In genomic region chr6:91092216-91092899, GRCm38 (mm10) we compare ENCODE assay signal across 22 mouse cellular contexts. TPM values are rescaled to one million over a fixed set of nuclear protein-coding genes. Genes with fewer than 3 reads are reported as not detected.
DNase-seq lines count a peak whose midpoint lies in the region; ATAC-seq and TF ChIP-seq lines count a peak whose summit lies in the region.
"Had no signal": no experiment of that assay in that cellular context is flagged by ENCODE, and none has a peak within 500 bp of the region (broad histone marks: within the 10 kb centered on the region; RNA-seq: fewer than 3 reads in every experiment).

No protein-coding gene starts in this region.

- H3K9me3 ChIP-seq in intestine, postnatal 0 days (ENCODE audit: control insufficient read depth), result no peaks in the 10 kb centered on the region
- H3K9me3 ChIP-seq in intestine, embryonic 16.5 days (ENCODE audit: control insufficient read depth, low read length), result no peaks in the 10 kb centered on the region
- H3K9me3 ChIP-seq in limb, embryonic 15.5 days, result no peaks in the 10 kb centered on the region
- H3K9me3 ChIP-seq: embryonic facial prominence, embryonic 15.5 days; midbrain, embryonic 15.5 days; neural tube, embryonic 15.5 days had no signal

- H3K27me3 ChIP-seq in intestine, postnatal 0 days (replicated peaks; ENCODE audit: control insufficient read depth, insufficient read depth, low read length), result no peaks in the 10 kb centered on the region
- no peaks in the 10 kb centered on the region for H3K27me3 ChIP-seq in intestine, embryonic 16.5 days (replicated peaks; ENCODE audit: control insufficient read depth, insufficient read depth, low read length)
- no peaks in the 10 kb centered on the region for H3K27me3 ChIP-seq in limb, embryonic 15.5 days
- H3K27me3 ChIP-seq: CH12.LX; embryonic facial prominence, embryonic 15.5 days; heart, embryonic 13.5 days; megakaryocyte, embryonic 14.5 days; midbrain, embryonic 15.5 days; neural tube, embryonic 15.5 days had no signal

- no peak overlapping the region for H3K4me2 ChIP-seq in intestine, postnatal 0 days (replicated peaks; ENCODE audit: low read depth)
- H3K4me2 ChIP-seq in intestine, embryonic 16.5 days (ENCODE audit: low read depth, low read length), result no peak overlapping the region
- H3K4me2 ChIP-seq in limb, embryonic 15.5 days, result no peak overlapping the region
- H3K4me2 ChIP-seq: embryonic facial prominence, embryonic 15.5 days; heart, embryonic 13.5 days; hindbrain, embryonic 14.5 days; midbrain, embryonic 15.5 days; neural tube, embryonic 15.5 days had no signal

- H3K4me3 ChIP-seq in intestine, postnatal 0 days (ENCODE audit: low read depth, low read length), result no peak overlapping the region
- no peak overlapping the region for H3K4me3 ChIP-seq in intestine, embryonic 16.5 days (ENCODE audit: low read length)
- no peak overlapping the region for H3K4me3 ChIP-seq in limb, embryonic 15.5 days
- H3K4me3 ChIP-seq: embryonic facial prominence, embryonic 15.5 days; heart, embryonic 13.5 days; layer of hippocampus, adult 2 months; megakaryocyte, embryonic 14.5 days; midbrain, embryonic 15.5 days; neural tube, embryonic 15.5 days had no signal

- 47% methylated on average over 10 of the region's 10 CpGs for WGBS in intestine, postnatal 0 days
- WGBS in intestine, embryonic 16.5 days, result 57% methylated on average over 10 of the region's 10 CpGs
- WGBS in limb, embryonic 15.5 days, result 46% methylated on average over 10 of the region's 10 CpGs

- no peaks in the 10 kb centered on the region for H3K4me1 ChIP-seq in intestine, postnatal 0 days (replicated peaks; ENCODE audit: control insufficient read depth, insufficient read depth, low read length)
- H3K4me1 ChIP-seq in intestine, embryonic 16.5 days (ENCODE audit: control insufficient read depth, insufficient read depth, low read length), result no peaks in the 10 kb centered on the region
- H3K4me1 ChIP-seq in limb, embryonic 15.5 days, result peaks cover 8% of the 10 kb centered on the region; the same call in 1 of the 2 replicates
- H3K4me1 ChIP-seq: embryonic facial prominence, embryonic 15.5 days; heart, embryonic 13.5 days; midbrain, embryonic 15.5 days; neural tube, embryonic 15.5 days had no signal

- no peak overlapping the region for H3K9ac ChIP-seq in intestine, postnatal 0 days (ENCODE audit: low read depth, low read length)
- no peak overlapping the region for H3K9ac ChIP-seq in intestine, embryonic 16.5 days (ENCODE audit: low read depth, low read length)
- H3K9ac ChIP-seq in limb, embryonic 15.5 days, result no peak overlapping the region
- H3K9ac ChIP-seq: embryonic facial prominence, embryonic 15.5 days; heart, embryonic 13.5 days; hindbrain, embryonic 14.5 days; midbrain, embryonic 15.5 days; neural tube, embryonic 15.5 days had no signal

- H3K27ac ChIP-seq in intestine, postnatal 0 days (ENCODE audit: low read depth, low read length), result no peak overlapping the region
- no peak overlapping the region for H3K27ac ChIP-seq in intestine, embryonic 16.5 days (ENCODE audit: low read length)
- H3K27ac ChIP-seq in limb, embryonic 15.5 days, result peak overlapping the region; percentile 67
- H3K27ac ChIP-seq: embryonic facial prominence, embryonic 15.5 days; heart, embryonic 13.5 days; hindbrain, embryonic 14.5 days; kidney, postnatal 0 days; layer of hippocampus, adult 2 months; midbrain, embryonic 15.5 days; neural tube, embryonic 15.5 days had no signal

- ATAC-seq in intestine, postnatal 0 days, result peak; percentile 56
- ATAC-seq in intestine, embryonic 16.5 days, result no peak
- 0 out of 2 replicates have a peak, but pooled peaks have one; percentile 52 for ATAC-seq in limb, embryonic 15.5 days (ENCODE audit: insufficient number of reproducible peaks, low FRiP score, low TSS enrichment, low read depth)
- ATAC-seq: midbrain, embryonic 15.5 days had no signal

- DNase-seq in 3T3-L1 (ENCODE audit: low read depth, low spot score), result peak; percentile 22
- DNase-seq in fibroblast of lung, adult 2 months (ENCODE audit: low read depth), result peak; percentile 89
- DNase-seq in adrenal gland, postnatal 10 days, result no peak
- DNase-seq in embryo, embryonic 9.5 days (ENCODE audit: extremely low spot score), result no peak
- DNase-seq: adrenal gland, adult 2 months; cerebellum, adult 9-11 months; gastrocnemius, postnatal 14 days; heart, adult 18-20 months; lung, postnatal 14 days; right cerebral cortex, postnatal 4 days had no signal

- no peak for TF ChIP-seq CTCF in intestine, postnatal 0 days (IDR thresholded peaks at IDR 0.05; ENCODE audit: low read depth)

- H3K36me3 ChIP-seq in intestine, postnatal 0 days (ENCODE audit: control insufficient read depth, insufficient read depth), result peaks cover 11% of the 10 kb centered on the region; the same call in 1 of the 2 replicates
- H3K36me3 ChIP-seq in intestine, embryonic 16.5 days (ENCODE audit: control insufficient read depth, insufficient read depth, low read length), result peaks cover 5% of the 10 kb centered on the region; the same call in 1 of the 2 replicates
- H3K36me3 ChIP-seq in limb, embryonic 15.5 days, result peaks cover 3% of the 10 kb centered on the region; the same call in 1 of the 2 replicates
- H3K36me3 ChIP-seq: embryonic facial prominence, embryonic 15.5 days had no signal

RNA-seq across cellular contexts. Expression of gene Nup210, which starts 24.3 kb away (rescaled TPM):
- 2.8 TPM in 2 replicates for polyA plus RNA-seq in intestine, postnatal 0 days (2015; fragmentation: Nextera tagmentation; extraction: Ambion mirVana)
- 13.7 TPM in 2 replicates for polyA plus RNA-seq in intestine, embryonic 16.5 days (2015; fragmentation: Nextera tagmentation; extraction: Ambion mirVana)
- polyA plus RNA-seq in limb, embryonic 15.5 days (2015; fragmentation: Nextera tagmentation; extraction: Ambion mirVana), result 11.3 and 11.6 TPM in 2 replicates
- total RNA-seq in adrenal gland, postnatal 10 days (2021), result 10 to 100 TPM; 10.1 to 18.0 TPM

Comparison
In these comparisons a context has a peak if more than half of its experiments do, and no peak if none do; other contexts are left out.
1. DNase-seq: peak in 3T3-L1 (single experiment) and fibroblast of lung, adult 2 months (single experiment); none in adrenal gland, postnatal 10 days (single experiment) and embryo, embryonic 9.5 days (single experiment).